Mouse (Mus musculus): ENCODE results near the gene Hspd1. TPM values are rescaled to one million over a fixed set of nuclear protein-coding genes. Genes with fewer than 3 reads are reported as not detected.

Gene Hspd1
- total and polyA plus RNA-seq, 3 experiments, result 306 to 885 (median 775) TPM

DNA sequence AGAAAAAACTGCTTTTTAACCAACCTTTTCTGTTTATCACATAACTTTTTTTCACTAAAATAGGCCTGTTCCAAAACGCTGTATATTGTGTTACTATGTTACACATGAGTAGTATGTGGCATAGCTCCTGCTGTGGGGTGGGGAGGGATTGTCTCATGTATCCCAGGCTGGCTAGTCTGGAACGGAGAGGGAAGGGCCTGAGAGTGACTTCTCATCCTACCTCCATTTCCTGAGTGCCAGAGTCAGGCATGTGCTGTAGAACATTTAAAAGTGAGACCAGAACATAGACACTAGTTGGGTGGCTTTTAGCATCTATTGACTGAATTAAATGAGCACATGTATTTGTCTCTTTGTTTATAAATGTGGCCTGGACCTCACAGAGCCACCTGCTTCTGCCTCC lies 45.1 kb upstream of the Hspd1 start:
- Histone ChIP-seq H3K27me3 (ENCODE audit: control insufficient read depth in 1 of 2, insufficient read depth in 2 of 2, low read length in 2 of 2) (no peaks in the 10 kb centered on the region), H3K4me3 (ENCODE audit: control insufficient read depth in 1 of 2, insufficient read depth in 1 of 2, low read depth in 2 of 2, low read length in 2 of 2) (no peak overlapping the region), H3K36me3 (ENCODE audit: control insufficient read depth in 1 of 2, insufficient read depth in 2 of 2, low read length in 2 of 2) (peaks cover 15 to 27% of the 10 kb centered on the region in 2 experiments), H3K4me1 (ENCODE audit: control insufficient read depth in 1 of 2, insufficient read depth in 2 of 2, low read length in 2 of 2) (peaks cover 0 to 16% of the 10 kb centered on the region in 2 experiments; a peak in 3 of 4 replicates), H3K79me2 (ENCODE audit: control insufficient read depth, insufficient read depth, low read length, poor library complexity) (peaks cover 41% of the 10 kb centered on the region), H3K9me3 (replicated peaks; ENCODE audit: insufficient read depth, low read length) (no peaks in the 10 kb centered on the region), H3K9ac (ENCODE audit: control insufficient read depth, low read depth, low read length, poor library complexity, severe bottlenecking) (0 out of 2 replicates have a peak overlapping the region, but pooled peaks have one; percentile 34), H3K27ac (ENCODE audit: control insufficient read depth, low read depth, low read length) (no peak overlapping the region)
- DNase-seq (ENCODE audit: low read depth, low spot score), result no peak
- no peak for TF ChIP-seq MAFK (IDR thresholded peaks at IDR 0.05; ENCODE audit: borderline replicate concordance, low read depth, low read length)
- TF ChIP-seq USF2 (IDR thresholded peaks at IDR 0.05; ENCODE audit: borderline replicate concordance in 1 of 2, insufficient read depth in 1 of 2, low read depth in 1 of 2, low read length in 2 of 2), result no peak
- no peak for TF ChIP-seq TBP (IDR thresholded peaks at IDR 0.05; ENCODE audit: low read depth, low read length)
- TF ChIP-seq NRF1 (IDR thresholded peaks at IDR 0.05; ENCODE audit: insufficient read depth, low read depth, low read length, poor library complexity, severe bottlenecking), result no peak
- no peak for TF ChIP-seq RAD21 (IDR thresholded peaks at IDR 0.05; ENCODE audit: low read depth, low read length)
- no peak for TF ChIP-seq BHLHE40 (IDR thresholded peaks at IDR 0.05; ENCODE audit: borderline replicate concordance, low read depth, low read length)
- no peak for TF ChIP-seq UBTF (IDR thresholded peaks at IDR 0.05; ENCODE audit: borderline replicate concordance, insufficient read depth, low read depth, low read length)
- no peak for TF ChIP-seq MYC (IDR thresholded peaks at IDR 0.05; ENCODE audit: low read depth, low read length)
- TF ChIP-seq HCFC1 (IDR thresholded peaks at IDR 0.05; ENCODE audit: low read depth, low read length), result no peak
- TF ChIP-seq RCOR1 (IDR thresholded peaks at IDR 0.05; ENCODE audit: low read depth, low read length), result no peak
- no peak for TF ChIP-seq POLR2A (IDR thresholded peaks at IDR 0.05; ENCODE audit: control insufficient read depth in 1 of 2, insufficient read depth in 1 of 2, low read depth in 1 of 2, low read length in 2 of 2, poor library complexity in 1 of 2)
- TF ChIP-seq ELF1 (IDR thresholded peaks at IDR 0.05; ENCODE audit: low read depth, low read length), result no peak
- no peak for TF ChIP-seq TCF12 (IDR thresholded peaks at IDR 0.05; ENCODE audit: low read depth, low read length)
- no peak for TF ChIP-seq GABPA (IDR thresholded peaks at IDR 0.05; ENCODE audit: low read depth, low read length)
- no peak for TF ChIP-seq GATA1 (IDR thresholded peaks at IDR 0.05; ENCODE audit: low read depth, low read length)
- no peak for TF ChIP-seq SMC3 (IDR thresholded peaks at IDR 0.05; ENCODE audit: low read depth, low read length)
- no peak for TF ChIP-seq ZC3H11A (IDR thresholded peaks at IDR 0.05; ENCODE audit: low read depth, low read length)

DNA sequence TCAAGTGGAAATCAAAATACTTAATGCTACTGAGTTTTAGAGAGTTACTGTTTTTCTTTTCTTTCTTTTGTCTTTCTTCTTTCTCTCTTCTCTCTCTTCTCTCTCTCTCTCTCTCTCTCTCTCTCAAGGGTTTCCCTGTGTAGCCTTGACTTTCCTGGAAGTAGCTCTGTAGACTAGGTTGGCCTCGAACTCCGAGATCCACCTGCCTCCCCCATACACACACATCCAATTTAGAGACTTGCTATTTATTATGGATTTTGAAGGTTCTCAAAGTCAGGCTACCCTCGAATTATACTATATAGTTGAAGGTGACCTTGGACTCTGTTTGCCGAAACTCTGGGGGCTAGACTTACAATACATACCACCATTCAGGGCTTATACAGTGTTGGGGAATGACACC lies 44.3 kb upstream of the Hspd1 start:
- Histone ChIP-seq H3K27ac (ENCODE audit: control insufficient read depth, low read depth, low read length) (no peak overlapping the region), H3K36me3 (ENCODE audit: control insufficient read depth in 1 of 2, insufficient read depth in 2 of 2, low read length in 2 of 2) (peaks cover 12 to 27% of the 10 kb centered on the region in 2 experiments), H3K4me3 (ENCODE audit: control insufficient read depth in 1 of 2, insufficient read depth in 1 of 2, low read depth in 2 of 2, low read length in 2 of 2) (peak overlapping the region; percentile 46 to 99), H3K9ac (ENCODE audit: control insufficient read depth, low read depth, low read length, poor library complexity, severe bottlenecking) (peak overlapping the region; percentile 98), H3K27me3 (ENCODE audit: control insufficient read depth in 1 of 2, insufficient read depth in 2 of 2, low read length in 2 of 2) (no peaks in the 10 kb centered on the region), H3K9me3 (replicated peaks; ENCODE audit: insufficient read depth, low read length) (no peaks in the 10 kb centered on the region), H3K79me2 (ENCODE audit: control insufficient read depth, insufficient read depth, low read length, poor library complexity) (peaks cover 38% of the 10 kb centered on the region), H3K4me1 (ENCODE audit: control insufficient read depth in 1 of 2, insufficient read depth in 2 of 2, low read length in 2 of 2) (peaks cover 0 to 16% of the 10 kb centered on the region in 2 experiments; a peak in 3 of 4 replicates)
- TF ChIP-seq GABPA (IDR thresholded peaks at IDR 0.05; ENCODE audit: low read depth, low read length), result no peak
- peak; percentile 20 for DNase-seq (ENCODE audit: low read depth, low spot score)

All from MEL (cell line).